Mouse (Mus musculus) olfactory bulb, adult 2 months (tissue): ENCODE data around the gene Gm10392. TPM values are rescaled to one million over a fixed set of nuclear protein-coding genes. Genes with fewer than 3 reads are reported as not detected.

Experiments used
- H3K27ac ChIP-seq: fragments of 200-500 bp; 2 replicates; pipeline ENCODE4 v1.5.1; 2012; ENCODE audit warnings: low read depth, low read length; ENCODE audit not compliant: insufficient read depth
- H3K4me1 ChIP-seq: fragments of 200-500 bp; 2 replicates; pipeline ENCODE4 v1.6.1; 2012; ENCODE audit warnings: low read length; ENCODE audit not compliant: control insufficient read depth, insufficient read depth
- H3K4me3 ChIP-seq: fragments of 200-500 bp; 2 replicates; pipeline ENCODE4 v1.5.1; 2012; ENCODE audit warnings: mild to moderate bottlenecking, low read depth, low read length, moderate library complexity; ENCODE audit not compliant: insufficient read depth
- CTCF ChIP-seq: fragments of 200-500 bp; IDR thresholded peaks from 2 replicates; pipeline ENCODE4 v1.5.1; 2012; ENCODE audit warnings: low read depth, mild to moderate bottlenecking, low read length, moderate library complexity; ENCODE audit not compliant: insufficient read depth
- POLR2A ChIP-seq: fragments of 200-500 bp; IDR thresholded peaks from 2 replicates; pipeline ENCODE4 v1.6.1; 2012; ENCODE audit warnings: mild to moderate bottlenecking, low read depth, low read length, moderate library complexity; ENCODE audit not compliant: insufficient read depth
- WGBS: fragments of 180-500 bp; shearing (Covaris S2); methylation state at CpG from one replicate; pipeline ENCODE4 v1.1.7; 2018; 5-methylcytosine and 5-hydroxymethylcytosine counted together
- polyA plus RNA-seq: library from polyadenylated mRNA; stranded (reverse); fragments of >200 nt; gene quantifications from 2 replicates; pipeline ENCODE4 v1.2.4, GENCODE M21; 2012; ENCODE audit warnings: low replicate concordance; ENCODE audit not compliant: missing spikeins, insufficient read depth, insufficient read length

Gm10392 gene
- polyA plus RNA-seq, 1 experiment = not detected

DNA sequence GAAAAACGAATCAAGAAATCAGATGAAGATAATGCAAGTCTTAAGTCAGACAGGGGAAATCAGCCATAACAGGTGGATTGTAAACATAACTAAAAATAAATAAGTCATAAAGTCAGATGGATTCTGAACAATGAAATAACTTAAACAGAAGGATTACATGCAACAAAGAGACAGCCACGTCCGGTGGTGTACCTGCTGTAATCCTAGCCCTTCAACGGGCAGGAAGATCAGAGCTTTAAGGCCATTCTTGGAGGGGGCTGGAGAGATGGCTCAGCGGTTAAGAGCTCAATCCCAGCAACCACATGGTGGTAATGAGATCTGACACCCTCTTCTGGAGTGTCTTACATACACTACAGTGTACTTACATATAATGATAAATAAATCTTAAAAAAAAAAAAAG, 7.7 kb downstream of the Gm10392 start:
- WGBS = 88% methylated on average over 5 of the region's 5 CpGs
- TF ChIP-seq POLR2A = no peak
- Histone ChIP-seq H3K4me3 (no peak overlapping the region), H3K4me1 (peaks cover 39% of the 10 kb centered on the region), H3K27ac (no peak overlapping the region)

DNA sequence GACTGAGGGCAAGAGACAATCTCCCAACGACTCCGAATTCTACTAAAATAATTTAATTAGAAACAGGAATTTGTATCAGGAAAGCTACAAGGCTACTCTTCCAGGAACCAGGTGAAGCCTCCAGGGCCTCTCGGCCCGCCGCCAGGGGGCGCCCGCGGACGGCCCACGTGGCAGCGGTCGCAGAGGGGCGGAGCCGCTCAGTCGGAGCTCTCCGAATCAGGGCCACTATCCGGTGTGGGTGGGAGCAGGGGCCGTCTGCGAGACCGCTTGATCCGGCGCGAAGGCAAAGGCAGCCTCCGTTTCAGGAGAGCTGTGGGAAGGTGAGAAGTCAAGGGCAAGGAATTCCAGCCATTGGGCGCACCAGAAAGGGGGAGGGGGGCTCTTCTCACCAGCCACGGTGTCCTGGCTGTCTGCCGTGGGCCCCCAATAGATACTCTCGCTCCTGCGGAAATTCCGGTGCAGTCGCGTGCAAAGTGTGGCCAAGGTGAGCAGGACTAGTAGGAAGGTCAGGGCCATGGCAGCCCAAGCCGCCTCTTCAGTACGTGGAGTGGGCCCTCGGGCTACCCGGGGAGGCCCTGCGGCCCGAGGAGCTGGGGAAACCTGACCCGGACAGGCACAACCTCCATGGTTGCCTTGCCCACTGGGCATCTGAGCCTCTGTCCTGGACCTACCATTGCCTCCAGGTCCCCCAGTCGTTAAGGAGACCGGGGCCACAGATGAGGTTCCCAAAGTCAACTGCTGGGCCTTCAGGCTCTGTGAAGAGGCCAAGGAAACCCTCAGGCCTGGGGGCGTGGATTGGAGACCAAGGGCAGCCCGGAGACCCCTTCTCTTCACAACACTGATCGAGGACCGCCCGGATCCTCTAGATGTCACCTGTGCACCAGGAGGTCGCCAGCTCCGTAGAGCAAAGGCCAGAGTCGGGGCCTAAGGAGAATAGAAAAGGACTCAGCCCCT, 10.7 kb downstream of the Gm10392 start:
- Histone ChIP-seq H3K27ac (no peak overlapping the region), H3K4me1 (peaks cover 22% of the 10 kb centered on the region), H3K4me3 (peak overlapping the region; percentile 54)
- WGBS = 21% methylated on average over 49 of the region's 49 CpGs
- peak; percentile 85 for TF ChIP-seq CTCF
- 0 out of 2 replicates have a peak, but pooled peaks have one; percentile 27 for TF ChIP-seq POLR2A

DNA sequence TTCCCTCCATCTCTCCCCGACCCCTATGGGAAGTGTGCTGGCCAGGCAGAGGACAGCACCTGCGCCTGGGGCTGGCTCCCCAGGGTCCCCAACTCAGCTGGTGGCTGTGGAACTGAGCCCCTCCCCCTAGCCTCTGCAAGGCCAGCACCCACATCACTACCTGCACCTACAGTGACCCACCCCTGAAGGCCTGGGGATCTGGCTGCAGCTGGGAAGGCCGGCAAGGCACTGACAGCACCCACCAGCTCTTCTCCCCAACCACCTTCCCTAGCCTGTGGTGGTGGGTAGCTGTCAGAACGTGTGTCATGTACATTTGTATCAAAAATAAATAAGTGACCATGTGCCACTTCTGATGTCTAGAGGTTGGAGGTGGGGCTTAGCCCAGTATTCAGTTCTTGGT, 11.6 kb downstream of the Gm10392 start:
- no peak overlapping the region for H3K4me3 ChIP-seq
- no peak overlapping the region for H3K27ac ChIP-seq
- 0 out of 2 replicates have a peak, but pooled peaks have one; percentile 6 for TF ChIP-seq CTCF
- TF ChIP-seq POLR2A = no peak
- H3K4me1 ChIP-seq = peaks cover 16% of the 10 kb centered on the region
- 76% methylated on average over 4 of the region's 4 CpGs for WGBS

DNA sequence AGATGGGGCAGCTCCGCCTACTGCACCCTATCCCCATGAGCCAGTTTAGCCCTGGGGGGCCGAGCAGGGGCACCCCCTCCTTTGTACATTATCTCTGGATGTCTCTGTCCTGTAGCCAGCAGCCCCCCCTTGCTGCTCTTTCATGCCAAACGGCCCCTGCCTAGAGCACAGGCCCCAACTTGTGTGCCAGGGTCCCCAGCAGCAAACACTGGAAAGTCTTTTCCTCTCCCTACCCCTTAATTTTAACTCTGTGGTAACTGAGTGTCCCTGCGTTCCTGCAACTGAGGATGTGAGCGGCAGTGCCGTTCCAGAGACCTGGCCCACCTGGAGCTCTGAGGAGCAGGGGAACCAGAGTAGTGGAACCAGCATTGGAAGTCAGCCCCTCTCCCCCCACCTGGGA, 12.1 kb downstream of the Gm10392 start:
- WGBS = 85% methylated on average over 6 of the region's 6 CpGs
- no peak overlapping the region for H3K4me3 ChIP-seq
- peaks cover 15% of the 10 kb centered on the region for H3K4me1 ChIP-seq
- H3K27ac ChIP-seq = no peak overlapping the region
- TF ChIP-seq CTCF (no peak; the same call in 1 of the 2 replicates), POLR2A (no peak)

- no peak for TF ChIP-seq POLR2A
- TF ChIP-seq CTCF = no peak
- Histone ChIP-seq H3K4me1 (peaks cover 15% of the 10 kb centered on the region), H3K27ac (no peak overlapping the region), H3K4me3 (no peak overlapping the region)
- WGBS = 79% methylated on average over 14 of the region's 14 CpGs
Observed at GRCm38 (mm10) chr11:77506273-77506672, 12.7 kb downstream of the Gm10392 start.

GRCm38 (mm10) chr11:77505291-77505980, 13.6 kb downstream of the Gm10392 start:
- TF ChIP-seq POLR2A (no peak), CTCF (no peak)
- 86% methylated on average over 22 of the region's 22 CpGs for WGBS
- Histone ChIP-seq H3K4me1 (peaks cover 21% of the 10 kb centered on the region), H3K27ac (no peak overlapping the region), H3K4me3 (no peak overlapping the region)

GRCm38 (mm10) chr11:77504377-77504776, 14.6 kb downstream of the Gm10392 start:
- Histone ChIP-seq H3K4me1 (peaks cover 25% of the 10 kb centered on the region), H3K27ac (no peak overlapping the region), H3K4me3 (no peak overlapping the region)
- WGBS = 93% methylated on average over 19 of the region's 19 CpGs
- TF ChIP-seq POLR2A (no peak), CTCF (no peak)

- Histone ChIP-seq H3K27ac (no peak overlapping the region), H3K4me1 (peaks cover 25% of the 10 kb centered on the region), H3K4me3 (no peak overlapping the region)
- 52% methylated on average over 3 of the region's 3 CpGs for WGBS
- TF ChIP-seq POLR2A = no peak
- no peak for TF ChIP-seq CTCF
Observed at GRCm38 (mm10) chr11:77503511-77503910, 15.5 kb downstream of the Gm10392 start.

DNA sequence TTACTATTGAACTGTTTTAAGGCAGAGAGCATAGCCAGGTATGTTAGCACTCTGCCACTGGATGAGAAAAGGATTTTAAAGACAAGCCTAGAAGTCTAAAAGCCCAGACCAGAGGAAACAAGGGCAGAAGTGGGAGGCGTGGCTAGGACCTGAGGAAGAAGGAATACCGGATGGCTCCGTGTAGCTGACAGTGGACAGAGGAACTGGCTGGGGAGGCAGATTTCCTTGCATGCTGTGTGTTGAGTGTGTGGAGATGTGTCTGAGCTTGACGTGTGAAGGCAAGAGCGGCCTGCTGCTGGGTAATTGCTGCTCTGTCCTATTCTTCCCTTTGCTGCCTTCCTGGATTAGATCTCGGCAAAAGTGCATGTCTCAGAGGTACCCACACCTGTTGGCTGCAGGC, 16.5 kb downstream of the Gm10392 start:
- H3K4me3 ChIP-seq = no peak overlapping the region
- H3K4me1 ChIP-seq = peaks cover 30% of the 10 kb centered on the region
- WGBS = 80% methylated on average over 6 of the region's 6 CpGs
- no peak overlapping the region for H3K27ac ChIP-seq
- TF ChIP-seq POLR2A (no peak), CTCF (no peak)
